ENCODE assay signal across 8 mouse cellular contexts in the genomic region with DNA sequence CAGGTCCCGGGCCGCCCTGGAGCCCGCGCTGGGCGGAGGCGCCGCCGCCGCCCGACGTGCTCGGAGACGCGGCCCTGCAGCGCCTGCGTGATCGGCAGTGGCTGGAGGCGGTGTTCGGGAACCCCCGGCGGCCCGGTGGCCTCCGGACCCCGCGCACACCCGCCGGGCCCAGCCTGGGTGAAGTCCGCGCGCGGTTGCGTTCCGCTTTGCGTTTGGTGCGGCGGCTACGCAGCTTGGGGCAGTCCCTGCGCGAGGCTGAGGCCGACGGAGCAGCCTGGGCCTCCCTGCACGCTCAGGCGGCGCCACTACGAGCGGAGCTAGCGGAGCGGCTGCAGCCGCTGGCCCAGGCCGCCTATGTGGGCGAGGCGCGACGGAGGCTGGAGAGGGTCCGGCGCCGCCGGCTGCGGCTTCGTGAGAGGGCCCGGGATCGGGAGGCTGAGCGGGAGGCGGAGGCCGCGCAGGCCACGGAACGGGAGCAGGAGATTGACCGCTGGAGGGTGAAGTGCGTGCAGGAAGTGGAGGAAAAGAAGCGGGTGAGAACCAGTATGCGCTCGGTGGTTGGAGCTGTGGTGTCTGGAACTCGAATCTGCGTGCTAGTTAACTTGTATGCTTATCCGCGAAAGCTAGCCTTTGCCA. TPM values are rescaled to one million over a fixed set of nuclear protein-coding genes. Genes with fewer than 3 reads are reported as not detected.
DNase-seq lines count a peak whose midpoint lies in the region; ATAC-seq and TF ChIP-seq lines count a peak whose summit lies in the region.

No protein-coding gene starts in this region.

- DNase-seq in 3134 (ENCODE audit: extremely low read depth, insufficient read length, low spot score), result peak; percentile 77
- peak; percentile 62 to 87 for DNase-seq in adrenal gland, adult (ENCODE audit: inconsistent age in 2 of 2, low spot score in 1 of 2)
- peak; percentile 57 for DNase-seq in embryo, embryonic 10 days (ENCODE audit: low spot score)
- DNase-seq in gastrocnemius, postnatal 4 days (ENCODE audit: low spot score in 2 of 2), result peak; percentile 39 to 57
- DNase-seq in kidney, adult 11 months, result peak; percentile 22
- no peak for DNase-seq in limb, embryonic 14.5 days (ENCODE audit: low spot score)
- peak; percentile 49 for DNase-seq in midbrain, embryonic 14.5 days
- peak; percentile 31 to 55 for DNase-seq in spleen, adult 18-20 months

- H3K4me3 ChIP-seq in limb, embryonic 14.5 days (replicated peaks; ENCODE audit: low read length), result peak overlapping the region; percentile 97
- peak overlapping the region; percentile 96 for H3K4me3 ChIP-seq in midbrain, embryonic 14.5 days (replicated peaks; ENCODE audit: low read depth, low read length)

- H3K27me3 ChIP-seq in limb, embryonic 14.5 days (ENCODE audit: control insufficient read depth, insufficient read depth, low read length), result no peaks in the 10 kb centered on the region
- no peaks in the 10 kb centered on the region for H3K27me3 ChIP-seq in midbrain, embryonic 14.5 days (ENCODE audit: control insufficient read depth, insufficient read depth, low read length)

- no peaks in the 10 kb centered on the region for H3K9me3 ChIP-seq in limb, embryonic 14.5 days (ENCODE audit: control insufficient read depth, low read length)
- no peaks in the 10 kb centered on the region for H3K9me3 ChIP-seq in midbrain, embryonic 14.5 days (ENCODE audit: control insufficient read depth, low read length)

- H3K4me1 ChIP-seq in limb, embryonic 14.5 days (ENCODE audit: control insufficient read depth, insufficient read depth, low read length), result peaks cover 8% of the 10 kb centered on the region
- peaks cover 11% of the 10 kb centered on the region for H3K4me1 ChIP-seq in midbrain, embryonic 14.5 days (ENCODE audit: control insufficient read depth, insufficient read depth, low read length)

- no peaks in the 10 kb centered on the region for H3K36me3 ChIP-seq in limb, embryonic 14.5 days (ENCODE audit: control insufficient read depth, insufficient read depth, low read length)
- H3K36me3 ChIP-seq in midbrain, embryonic 14.5 days (ENCODE audit: control insufficient read depth, insufficient read depth, low read length), result no peaks in the 10 kb centered on the region

- peak overlapping the region; percentile 92 for H3K27ac ChIP-seq in limb, embryonic 14.5 days (replicated peaks; ENCODE audit: low read depth, low read length)
- peak overlapping the region; percentile 93 for H3K27ac ChIP-seq in midbrain, embryonic 14.5 days (replicated peaks; ENCODE audit: low read depth, low read length)

- ATAC-seq in limb, embryonic 14.5 days (ENCODE audit: low FRiP score, low read depth), result peak; percentile 65
- peak; percentile 27; the same call in 1 of the 2 replicates for ATAC-seq in midbrain, embryonic 14.5 days (ENCODE audit: low FRiP score, low TSS enrichment)

- 0 out of 2 replicates have a peak, but pooled peaks have one; percentile 19 for TF ChIP-seq POLR2A in limb, embryonic 14.5 days (IDR thresholded peaks at IDR 0.05; ENCODE audit: borderline replicate concordance, extremely low read depth, insufficient read depth, insufficient read length)

- under 1% methylated on average over 62 of the region's 77 CpGs for WGBS in limb, embryonic 14.5 days
- under 1% methylated on average over 68 of the region's 77 CpGs for WGBS in midbrain, embryonic 14.5 days

- peak overlapping the region; percentile 61 for H3K4me2 ChIP-seq in limb, embryonic 14.5 days (replicated peaks; ENCODE audit: low read depth, low read length, severe bottlenecking)
- peak overlapping the region; percentile 95 for H3K4me2 ChIP-seq in midbrain, embryonic 14.5 days (ENCODE audit: low read length)

- peak overlapping the region; percentile 95 for H3K9ac ChIP-seq in limb, embryonic 14.5 days (ENCODE audit: low read depth, low read length, severe bottlenecking)
- H3K9ac ChIP-seq in midbrain, embryonic 14.5 days (replicated peaks; ENCODE audit: low read length), result peak overlapping the region; percentile 93

RNA-seq across cellular contexts. Expression of a gene that starts 0.7 kb away (rescaled TPM):
- total RNA-seq in gastrocnemius, postnatal 4 days (2021), result 10 to 100 TPM; 14.0 to 14.5 TPM
- 16.2 and 18.0 TPM in 2 replicates for polyA plus RNA-seq in limb, embryonic 14.5 days (2012; rRNA removed)
- polyA plus RNA-seq in limb, embryonic 14.5 days (2014; fragmentation: Nextera tagmentation; extraction: Ambion mirVana), result 15.7 and 17.5 TPM in 2 replicates
- 10.1 and 13.1 TPM in 2 replicates for polyA plus RNA-seq in midbrain, embryonic 14.5 days (2014; fragmentation: Nextera tagmentation; extraction: Ambion mirVana)

RNA-seq across cellular contexts. Expression of a gene that starts 14.2 kb away (rescaled TPM):
- total RNA-seq in gastrocnemius, postnatal 4 days (2021), result under 1 TPM; 0.44 to 0.66 TPM
- 0.51 and 0.62 TPM in 2 replicates for polyA plus RNA-seq in limb, embryonic 14.5 days (2012; rRNA removed)
- 0.21 TPM in 1 of 2 replicates, not detected in the other for polyA plus RNA-seq in limb, embryonic 14.5 days (2014; fragmentation: Nextera tagmentation; extraction: Ambion mirVana)
- polyA plus RNA-seq in midbrain, embryonic 14.5 days (2014; fragmentation: Nextera tagmentation; extraction: Ambion mirVana), result 1.5 and 1.7 TPM in 2 replicates

RNA-seq across cellular contexts. Expression of a gene that starts 44.9 kb away (rescaled TPM):
- 10 to 100 TPM; 10.2 to 10.6 TPM for total RNA-seq in gastrocnemius, postnatal 4 days (2021)
- polyA plus RNA-seq in limb, embryonic 14.5 days (2012; rRNA removed), result 1.3 and 1.7 TPM in 2 replicates
- polyA plus RNA-seq in limb, embryonic 14.5 days (2014; fragmentation: Nextera tagmentation; extraction: Ambion mirVana), result 1.3 and 1.5 TPM in 2 replicates
- polyA plus RNA-seq in midbrain, embryonic 14.5 days (2014; fragmentation: Nextera tagmentation; extraction: Ambion mirVana), result 0.23 and 0.47 TPM in 2 replicates

RNA-seq across cellular contexts. Expression of a gene that starts 51.7 kb away (rescaled TPM):
- 1 to 10 TPM; 8.7 to 9.2 TPM for total RNA-seq in gastrocnemius, postnatal 4 days (2021)
- polyA plus RNA-seq in limb, embryonic 14.5 days (2012; rRNA removed), result 9.1 and 10.9 TPM in 2 replicates
- 9.6 and 9.9 TPM in 2 replicates for polyA plus RNA-seq in limb, embryonic 14.5 days (2014; fragmentation: Nextera tagmentation; extraction: Ambion mirVana)
- polyA plus RNA-seq in midbrain, embryonic 14.5 days (2014; fragmentation: Nextera tagmentation; extraction: Ambion mirVana), result 6.5 and 7.1 TPM in 2 replicates

RNA-seq across cellular contexts. Expression of a gene that starts 52.5 kb away (rescaled TPM):
- 10 to 100 TPM; 53.5 to 59.6 TPM for total RNA-seq in gastrocnemius, postnatal 4 days (2021)
- 19.6 and 23.8 TPM in 2 replicates for polyA plus RNA-seq in limb, embryonic 14.5 days (2012; rRNA removed)
- 52.7 and 55.6 TPM in 2 replicates for polyA plus RNA-seq in limb, embryonic 14.5 days (2014; fragmentation: Nextera tagmentation; extraction: Ambion mirVana)
- polyA plus RNA-seq in midbrain, embryonic 14.5 days (2014; fragmentation: Nextera tagmentation; extraction: Ambion mirVana), result 38.1 and 45.6 TPM in 2 replicates
